Mouse (Mus musculus) brain, embryonic 14.5 days (tissue): Measurements from ENCODE around the gene Ppp3ca. TPM values are rescaled to one million over a fixed set of nuclear protein-coding genes. Genes with fewer than 3 reads are reported as not detected.

Experiments
- DNase-seq: peaks from one replicate; pipeline ENCODE4 v3.0.0-alpha.2; 2011; ENCODE audit warnings: low read depth
- CTCF ChIP-seq: fragments of 200-500 bp; IDR thresholded peaks from 2 replicates; pipeline ENCODE4 v1.5.1; 2012; ENCODE audit warnings: inconsistent platforms, mild to moderate bottlenecking, moderate library complexity, borderline replicate concordance; ENCODE audit not compliant: insufficient read depth, insufficient read length; ENCODE audit errors: extremely low read depth
- POLR2A ChIP-seq: fragments of 200-500 bp; IDR thresholded peaks from 2 replicates; pipeline ENCODE4 v1.6.1; 2012; ENCODE audit warnings: mild to moderate bottlenecking, inconsistent platforms, borderline replicate concordance; ENCODE audit not compliant: poor library complexity, insufficient read depth, insufficient read length, severe bottlenecking; ENCODE audit errors: extremely low read depth
- polyA plus RNA-seq: library from polyadenylated mRNA; depleted of rRNA; stranded (reverse); fragments of >200 nt; gene quantifications from 2 replicates; pipeline ENCODE4 v1.2.3, GENCODE M21; 2012; rRNA removed

Gene Ppp3ca
- 55.4 and 78.6 TPM in 2 replicates for polyA plus RNA-seq

GRCm38 (mm10) chr3:136670110-136670359 lies at the start of gene Ppp3ca:
Gene Ppp3ca (plus strand): TSS chr3:136670124.
- TF ChIP-seq POLR2A: peak; percentile 98
- no peak for TF ChIP-seq CTCF
- DNase-seq: no peak

- TF ChIP-seq CTCF (no peak), POLR2A (no peak)
- no peak for DNase-seq
Measured at GRCm38 (mm10) chr3:136640544-136641230, 29.2 kb upstream of the Ppp3ca start.

GRCm38 (mm10) chr3:136650966-136651365 lies 19.0 kb upstream of the Ppp3ca start:
- no peak for DNase-seq
- no peak for TF ChIP-seq CTCF
- no peak for TF ChIP-seq POLR2A

- peak; percentile 23 for DNase-seq
- TF ChIP-seq CTCF: no peak
Measured at GRCm38 (mm10) chr3:136651496-136651895, 18.4 kb upstream of the Ppp3ca start.

- TF ChIP-seq CTCF: no peak
- TF ChIP-seq POLR2A: no peak
- DNase-seq: no peak
Measured at GRCm38 (mm10) chr3:136656460-136657035, 13.4 kb upstream of the Ppp3ca start.

- TF ChIP-seq POLR2A: no peak
- no peak for DNase-seq
Measured at GRCm38 (mm10) chr3:136658681-136659080, 11.2 kb upstream of the Ppp3ca start.

- no peak for TF ChIP-seq POLR2A
- no peak for TF ChIP-seq CTCF
Measured at GRCm38 (mm10) chr3:136665119-136665518, 4.8 kb upstream of the Ppp3ca start.

GRCm38 (mm10) chr3:136668072-136668471 lies 1.9 kb upstream of the Ppp3ca start:
- DNase-seq: peak; percentile 64
- TF ChIP-seq POLR2A: no peak
- no peak for TF ChIP-seq CTCF

More at GRCm38 (mm10) chr3:136665119-136665518, 4.8 kb upstream of the Ppp3ca start:
- DNase-seq: no peak

- TF ChIP-seq POLR2A (no peak), CTCF (no peak)
- DNase-seq: peak; percentile 99
Measured at GRCm38 (mm10) chr3:136669231-136670109, 454 bp upstream of the Ppp3ca start.

- DNase-seq: peak; percentile 83
- TF ChIP-seq CTCF (no peak), POLR2A (0 out of 2 replicates have a peak, but pooled peaks have one; percentile 14)
Measured at GRCm38 (mm10) chr3:136670360-136671131, 622 bp downstream of the Ppp3ca start.

GRCm38 (mm10) chr3:136671161-136671939 lies 1.4 kb downstream of the Ppp3ca start:
- TF ChIP-seq CTCF (no peak), POLR2A (no peak)
- peak; percentile 84 for DNase-seq

- DNase-seq: peak; percentile 56
- TF ChIP-seq POLR2A (no peak), CTCF (no peak)
Measured at GRCm38 (mm10) chr3:136671940-136672278, 2.0 kb downstream of the Ppp3ca start.
